Mouse (Mus musculus): ENCODE results near the gene Rbfox2.

- TF ChIP-seq CTCF (IDR thresholded peaks at IDR 0.05; ENCODE audit: borderline replicate concordance, insufficient read depth, low read depth, low read length) (no peak), POLR2A (IDR thresholded peaks at IDR 0.05; ENCODE audit: borderline replicate concordance, insufficient read depth, low read length) (no peak)
These were observed 191.3 kb downstream of the Rbfox2 start for GRCm38 (mm10) chr15:77115456-77115855.

Measured in cerebellum, adult 2 months (tissue).